Mouse (Mus musculus): Measurements from ENCODE around the gene 6330409D20Rik. TPM values are rescaled to one million over a fixed set of nuclear protein-coding genes. Genes with fewer than 3 reads are reported as not detected.

Gene 6330409D20Rik
- polyA plus RNA-seq, 1 experiment from 2014 or later = 2.1 TPM

- H3K36me3 ChIP-seq (replicated peaks) = peaks cover 54% of the 10 kb centered on the region
- 5% methylated on average over 31 of the region's 31 CpGs for WGBS
- no peaks in the 10 kb centered on the region for H3K9me3 ChIP-seq
- no peaks in the 10 kb centered on the region for H3K27me3 ChIP-seq
- H3K4me1 ChIP-seq = peaks cover 26% of the 10 kb centered on the region
- H3K9ac ChIP-seq = peak overlapping the region; percentile 48; the same call in 1 of the 2 replicates
- peak overlapping the region; percentile 32 for H3K4me3 ChIP-seq (replicated peaks)
- peak; percentile 86 for ATAC-seq (ENCODE audit: low FRiP score)
- peak overlapping the region; percentile 74 for H3K27ac ChIP-seq
- peak overlapping the region; percentile 57 for H3K4me2 ChIP-seq
Observed at GRCm38 (mm10) chr2:32750887-32751664, 10.3 kb upstream of the 6330409D20Rik start.

- Histone ChIP-seq H3K27me3 (no peaks in the 10 kb centered on the region), H3K27ac (peak overlapping the region; percentile 74), H3K4me1 (peaks cover 26% of the 10 kb centered on the region), H3K36me3 (replicated peaks) (peaks cover 63% of the 10 kb centered on the region), H3K4me2 (no peak overlapping the region), H3K9ac (no peak overlapping the region), H3K4me3 (replicated peaks) (no peak overlapping the region), H3K9me3 (no peaks in the 10 kb centered on the region)
- WGBS = 74% methylated on average over 7 of the region's 7 CpGs
- no peak for ATAC-seq (ENCODE audit: low FRiP score)
Observed at GRCm38 (mm10) chr2:32750199-32750598, 9.4 kb upstream of the 6330409D20Rik start.

GRCm38 (mm10) chr2:32749082-32749481, 8.3 kb upstream of the 6330409D20Rik start:
- no peak overlapping the region for H3K27ac ChIP-seq
- H3K36me3 ChIP-seq (replicated peaks) = peaks cover 60% of the 10 kb centered on the region
- no peak overlapping the region for H3K9ac ChIP-seq
- 89% methylated on average over 16 of the region's 16 CpGs for WGBS
- no peaks in the 10 kb centered on the region for H3K9me3 ChIP-seq
- no peak for ATAC-seq (ENCODE audit: low FRiP score)
- H3K4me3 ChIP-seq (replicated peaks) = no peak overlapping the region
- no peak overlapping the region for H3K4me2 ChIP-seq
- H3K4me1 ChIP-seq = peaks cover 26% of the 10 kb centered on the region
- no peaks in the 10 kb centered on the region for H3K27me3 ChIP-seq

- peaks cover 33% of the 10 kb centered on the region for H3K36me3 ChIP-seq (replicated peaks)
- ATAC-seq (ENCODE audit: low FRiP score) = no peak
- H3K9me3 ChIP-seq = no peaks in the 10 kb centered on the region
- peaks cover 36% of the 10 kb centered on the region for H3K4me1 ChIP-seq
- 80% methylated on average over 15 of the region's 15 CpGs for WGBS
- H3K4me3 ChIP-seq (replicated peaks) = no peak overlapping the region
- H3K9ac ChIP-seq = no peak overlapping the region
- no peak overlapping the region for H3K4me2 ChIP-seq
- H3K27me3 ChIP-seq = peaks cover 12% of the 10 kb centered on the region; the same call in 1 of the 2 replicates
- H3K27ac ChIP-seq = no peak overlapping the region
Observed at GRCm38 (mm10) chr2:32744272-32744982, 3.6 kb upstream of the 6330409D20Rik start.

GRCm38 (mm10) chr2:32742173-32742531, 1.3 kb upstream of the 6330409D20Rik start:
- WGBS = 2% methylated on average over 18 of the region's 18 CpGs
- peak; percentile 93 for ATAC-seq (ENCODE audit: low FRiP score)
- Histone ChIP-seq H3K4me2 (peak overlapping the region; percentile 96), H3K36me3 (replicated peaks) (peaks cover 25% of the 10 kb centered on the region), H3K4me1 (peaks cover 36% of the 10 kb centered on the region), H3K4me3 (replicated peaks) (peak overlapping the region; percentile 68), H3K9ac (peak overlapping the region; percentile 77), H3K9me3 (no peaks in the 10 kb centered on the region), H3K27me3 (peaks cover 12% of the 10 kb centered on the region; the same call in 1 of the 2 replicates), H3K27ac (peak overlapping the region; percentile 88)

- ATAC-seq (ENCODE audit: low FRiP score) = peak; percentile 66
- Histone ChIP-seq H3K9me3 (no peaks in the 10 kb centered on the region), H3K9ac (peak overlapping the region; percentile 77), H3K4me3 (replicated peaks) (peak overlapping the region; percentile 68), H3K4me2 (peak overlapping the region; percentile 96), H3K36me3 (replicated peaks) (peaks cover 19% of the 10 kb centered on the region), H3K4me1 (peaks cover 36% of the 10 kb centered on the region), H3K27ac (peak overlapping the region; percentile 88), H3K27me3 (peaks cover 16% of the 10 kb centered on the region; the same call in 1 of the 2 replicates)
- WGBS = under 1% methylated on average over 53 of the region's 58 CpGs
Observed at GRCm38 (mm10) chr2:32741273-32742172, 707 bp upstream of the 6330409D20Rik start.

GRCm38 (mm10) chr2:32739311-32739710, 1.5 kb downstream of the 6330409D20Rik start:
- Histone ChIP-seq H3K4me1 (peaks cover 39% of the 10 kb centered on the region), H3K4me3 (replicated peaks) (no peak overlapping the region), H3K9ac (no peak overlapping the region), H3K4me2 (no peak overlapping the region), H3K9me3 (no peaks in the 10 kb centered on the region), H3K27me3 (peaks cover 20% of the 10 kb centered on the region; the same call in 1 of the 2 replicates), H3K27ac (no peak overlapping the region), H3K36me3 (replicated peaks) (no peaks in the 10 kb centered on the region)
- no peak for ATAC-seq (ENCODE audit: low FRiP score)
- WGBS = 80% methylated on average over 4 of the region's 4 CpGs

- no peaks in the 10 kb centered on the region for H3K9me3 ChIP-seq
- H3K27me3 ChIP-seq = peaks cover 21% of the 10 kb centered on the region
- peaks cover 21% of the 10 kb centered on the region for H3K4me1 ChIP-seq
- no peak overlapping the region for H3K27ac ChIP-seq
- no peaks in the 10 kb centered on the region for H3K36me3 ChIP-seq (replicated peaks)
- WGBS = 49% methylated on average over 6 of the region's 6 CpGs
- H3K4me3 ChIP-seq (replicated peaks) = no peak overlapping the region
- ATAC-seq (ENCODE audit: low FRiP score) = no peak
- H3K4me2 ChIP-seq = no peak overlapping the region
- no peak overlapping the region for H3K9ac ChIP-seq
Observed at GRCm38 (mm10) chr2:32737008-32737407, 3.8 kb downstream of the 6330409D20Rik start.

GRCm38 (mm10) chr2:32736306-32736829, 4.4 kb downstream of the 6330409D20Rik start:
- Histone ChIP-seq H3K4me1 (peaks cover 15% of the 10 kb centered on the region), H3K36me3 (replicated peaks) (no peaks in the 10 kb centered on the region), H3K4me3 (replicated peaks) (no peak overlapping the region), H3K4me2 (no peak overlapping the region), H3K9me3 (no peaks in the 10 kb centered on the region), H3K27ac (no peak overlapping the region), H3K9ac (no peak overlapping the region), H3K27me3 (peaks cover 25% of the 10 kb centered on the region)
- ATAC-seq (ENCODE audit: low FRiP score) = no peak
- 62% methylated on average over 3 of the region's 3 CpGs for WGBS

- WGBS = 63% methylated on average over 4 of the region's 4 CpGs
- 0 out of 2 replicates have a peak, but pooled peaks cover 5% of the 10 kb centered on the region for H3K4me1 ChIP-seq
- no peaks in the 10 kb centered on the region for H3K9me3 ChIP-seq
- H3K4me3 ChIP-seq (replicated peaks) = no peak overlapping the region
- ATAC-seq (ENCODE audit: low FRiP score) = no peak
- H3K36me3 ChIP-seq (replicated peaks) = no peaks in the 10 kb centered on the region
- no peak overlapping the region for H3K4me2 ChIP-seq
- H3K9ac ChIP-seq = no peak overlapping the region
- H3K27ac ChIP-seq = no peak overlapping the region
- peaks cover 18% of the 10 kb centered on the region for H3K27me3 ChIP-seq
Observed at GRCm38 (mm10) chr2:32734933-32735332, 5.9 kb downstream of the 6330409D20Rik start.

- Histone ChIP-seq H3K9me3 (no peaks in the 10 kb centered on the region), H3K4me3 (replicated peaks) (no peak overlapping the region), H3K36me3 (replicated peaks) (no peaks in the 10 kb centered on the region), H3K27me3 (peaks cover 13% of the 10 kb centered on the region), H3K4me2 (no peak overlapping the region), H3K9ac (no peak overlapping the region; the same call in 1 of the 2 replicates), H3K4me1 (0 out of 2 replicates have a peak, but pooled peaks cover 5% of the 10 kb centered on the region), H3K27ac (peak overlapping the region; percentile 14; the same call in 1 of the 2 replicates)
- WGBS = 37% methylated on average over 4 of the region's 4 CpGs
- ATAC-seq (ENCODE audit: low FRiP score) = no peak
Observed at GRCm38 (mm10) chr2:32734480-32734879, 6.3 kb downstream of the 6330409D20Rik start.
